Mouse (Mus musculus) layer of hippocampus, adult 11-12 months (tissue): ENCODE results near the gene Aldh2.
A peak's percentile ranks its signal among the peaks of the same experiment; 100 is the strongest.
"Not testable (repeated sequence)": the region's sequence is repeated elsewhere in the genome, so short reads cannot be mapped to it uniquely, and the experiment has no call there.

Experiments used
- DNase-seq: peaks from one replicate; pipeline ENCODE4 v3.0.0; 2022; ENCODE audit warnings: low spot score

Aldh2 gene

DNA sequence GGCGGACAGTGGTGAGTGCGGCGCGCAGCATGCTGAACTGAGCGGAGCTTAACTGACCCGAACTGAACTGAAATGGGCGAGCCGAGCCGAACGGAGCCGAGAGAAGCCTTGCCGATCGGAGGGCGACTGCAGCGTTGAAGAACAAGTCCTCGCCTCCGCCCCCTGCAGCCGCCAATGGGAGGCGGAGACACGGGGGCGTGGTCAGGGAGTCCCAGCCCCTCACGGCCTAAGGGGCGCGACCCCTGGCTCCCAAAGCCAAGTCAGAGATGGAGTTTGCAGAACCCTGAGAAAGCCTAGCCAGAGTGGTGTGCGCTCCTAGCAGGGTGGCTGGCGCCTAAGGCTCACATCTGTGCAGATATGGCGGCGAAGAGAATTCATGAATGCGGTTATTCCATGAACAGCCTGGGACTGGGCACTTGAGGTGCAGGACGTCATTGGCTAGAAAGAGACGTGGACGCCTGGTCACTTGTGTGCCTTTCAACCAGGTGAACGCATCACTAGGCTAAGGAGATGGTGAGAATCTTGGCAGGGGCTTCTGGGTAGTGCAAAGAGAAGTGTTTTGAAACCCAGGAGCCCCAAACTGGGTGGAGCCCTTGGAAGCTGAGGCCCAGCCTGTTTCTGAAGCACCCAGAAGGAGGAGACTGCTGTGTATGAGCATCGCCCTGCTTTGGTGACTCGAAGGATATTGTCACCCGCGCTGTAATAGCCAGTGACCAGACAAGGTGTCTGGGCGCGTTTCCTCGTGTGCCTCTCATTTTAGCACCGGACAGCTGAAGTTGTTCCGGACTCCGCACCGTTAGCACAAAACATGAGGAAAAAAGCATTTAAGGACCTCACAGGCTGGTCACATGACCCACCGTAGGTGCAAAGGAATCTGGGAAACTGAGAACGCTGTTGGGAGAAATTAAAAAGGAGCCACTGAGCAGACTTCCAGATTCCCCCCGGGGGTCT lies at the start of gene Aldh2:
TSS of gene Aldh2 (minus strand) at position 374 of the 951 bp plus-strand sequence.
- peak; percentile 81 for DNase-seq

DNA sequence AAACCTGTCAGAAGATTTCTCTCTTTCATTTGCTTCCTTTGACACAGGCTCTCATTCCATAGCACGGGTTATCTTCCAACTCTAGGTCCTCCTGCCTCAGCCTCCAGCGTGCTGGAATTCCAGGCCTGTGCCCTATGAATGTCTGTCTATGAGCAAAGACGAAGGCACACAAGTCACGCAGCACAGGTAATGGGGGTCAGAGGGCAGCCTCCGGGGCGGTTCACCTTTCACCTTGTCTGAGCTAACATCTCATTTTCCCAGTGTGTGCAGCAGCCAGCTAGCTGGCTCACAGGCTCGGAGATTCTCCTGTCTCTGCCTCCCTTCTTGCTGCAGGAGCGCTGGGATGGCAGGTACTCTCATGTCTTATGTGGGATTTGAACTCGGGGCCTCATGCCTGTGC lies 46.0 kb upstream of the Aldh2 start:
- DNase-seq = no peak

DNA sequence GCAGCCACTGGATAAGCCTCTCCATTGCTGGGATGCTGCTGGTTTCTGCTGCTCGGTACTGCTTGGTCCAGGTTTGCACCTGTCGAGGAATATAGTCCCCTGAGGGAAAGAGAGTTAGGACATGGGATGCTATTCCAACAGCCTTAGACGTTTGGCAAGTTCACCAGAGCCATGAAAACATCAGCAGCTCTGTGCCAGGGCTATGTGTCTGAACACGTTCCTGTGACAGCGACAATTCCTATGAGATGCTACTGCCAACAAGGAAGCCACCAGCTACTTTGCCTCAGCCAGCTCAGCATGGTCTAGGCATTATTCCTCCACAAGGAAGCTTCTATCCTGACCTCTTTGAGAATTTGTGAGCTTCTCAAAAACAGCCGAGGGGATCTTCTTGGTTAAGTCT lies 43.7 kb upstream of the Aldh2 start:
- DNase-seq = no peak

DNA sequence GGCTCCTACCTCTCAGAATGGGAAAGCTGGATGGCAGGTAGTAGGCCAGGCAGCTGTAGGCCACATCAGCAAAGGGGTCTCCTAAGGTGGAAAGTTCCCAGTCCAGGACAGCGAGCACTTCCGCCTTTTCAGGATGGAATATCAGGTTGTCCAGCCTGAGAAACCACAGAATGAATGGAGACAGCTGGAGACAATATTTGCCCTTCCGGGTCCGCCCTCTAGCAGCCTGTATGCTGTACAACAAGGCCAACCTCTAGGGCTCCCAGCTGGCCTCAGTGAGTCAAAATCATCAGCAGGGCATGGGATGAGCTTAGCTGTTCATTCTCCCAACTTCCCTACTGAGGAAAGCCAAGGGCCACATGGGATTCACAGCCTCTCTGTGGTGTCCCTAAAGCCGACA lies 41.0 kb upstream of the Aldh2 start:
- no peak for DNase-seq

DNA sequence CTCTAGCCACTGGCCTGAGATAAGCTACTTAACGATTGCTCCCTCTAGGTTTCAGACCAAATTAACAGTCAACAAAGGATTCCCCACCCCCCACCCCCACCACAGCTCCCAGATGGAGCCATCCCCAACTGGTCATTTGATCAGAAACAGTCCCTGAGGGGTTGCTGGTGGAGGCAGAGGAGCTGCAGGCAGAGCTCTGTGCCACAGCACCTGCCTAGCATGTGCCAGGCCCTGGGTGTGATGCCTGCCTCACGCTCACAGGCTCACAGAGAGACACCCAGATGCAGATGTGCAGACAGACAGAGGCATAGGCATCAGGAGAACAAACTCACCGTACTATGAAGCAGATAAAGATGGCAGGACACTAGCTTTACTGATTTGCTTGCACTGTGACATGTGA lies 39.2 kb upstream of the Aldh2 start:
- no peak for DNase-seq

DNA sequence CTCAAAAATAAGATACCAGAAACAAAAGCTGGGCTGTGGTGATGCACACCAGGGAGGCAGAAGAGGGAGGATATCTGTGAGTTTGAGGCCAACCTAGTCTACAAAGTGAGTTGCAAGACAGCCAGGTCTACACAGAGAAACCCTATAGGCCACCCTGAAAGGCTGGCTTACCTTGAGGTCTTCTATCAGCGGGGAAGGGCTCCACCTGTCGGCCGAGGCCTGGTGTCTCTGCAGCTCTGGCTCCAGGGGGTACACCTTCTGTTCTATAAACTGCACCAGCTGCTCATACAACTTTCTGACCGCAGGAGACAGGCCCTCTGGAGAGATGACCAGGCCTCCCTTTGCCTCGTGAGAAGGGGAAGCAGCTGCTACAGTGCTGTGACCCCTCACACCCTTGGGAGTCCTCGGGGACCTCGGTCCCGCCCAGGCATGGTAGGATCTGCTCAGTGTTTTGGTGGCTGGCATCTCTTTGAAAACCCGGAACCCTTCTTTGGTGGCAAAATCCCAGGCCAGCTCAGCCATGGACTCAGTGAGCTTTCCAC lies 37.6 kb upstream of the Aldh2 start:
- DNase-seq = not testable (repeated sequence)

DNA sequence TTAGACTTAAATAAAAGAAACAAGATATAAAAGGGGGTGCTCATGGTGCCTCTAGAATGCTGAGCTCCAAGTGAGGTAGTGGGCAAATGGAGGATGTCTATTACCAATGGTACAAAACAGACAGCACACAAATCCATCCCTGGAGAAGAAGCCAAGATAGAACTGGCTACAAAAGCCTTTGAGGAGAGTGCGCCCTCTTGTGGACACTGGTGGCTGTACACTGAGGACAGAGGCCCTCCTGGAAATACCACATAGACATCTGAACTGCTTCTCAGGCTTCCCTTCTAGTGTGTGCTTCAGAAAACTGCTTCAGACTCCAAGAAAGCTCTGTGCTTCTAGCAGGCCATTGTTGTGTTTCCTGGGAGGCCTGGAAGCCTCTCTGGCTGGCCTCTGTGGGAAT lies 34.2 kb upstream of the Aldh2 start:
- DNase-seq = peak; percentile 78

DNA sequence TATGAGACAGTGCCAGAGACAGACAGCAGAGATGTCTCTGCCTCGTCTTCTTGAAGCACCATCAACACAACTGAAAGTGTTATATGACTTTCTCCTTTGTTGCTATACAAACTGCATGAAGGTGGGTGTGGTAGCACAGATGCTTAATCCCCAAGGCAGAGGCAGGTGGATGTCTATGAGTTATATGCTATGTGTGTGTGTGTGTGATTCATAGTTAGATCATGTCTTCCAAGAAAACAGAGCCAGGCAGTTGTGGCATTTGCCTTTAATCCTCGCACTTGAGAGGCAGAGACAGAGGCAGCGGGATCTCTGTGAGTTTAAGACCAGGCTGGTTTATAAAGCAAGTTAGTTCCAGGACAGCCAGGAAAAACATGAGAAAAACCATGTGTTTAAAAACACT lies 29.6 kb upstream of the Aldh2 start:
- no peak for DNase-seq

DNA sequence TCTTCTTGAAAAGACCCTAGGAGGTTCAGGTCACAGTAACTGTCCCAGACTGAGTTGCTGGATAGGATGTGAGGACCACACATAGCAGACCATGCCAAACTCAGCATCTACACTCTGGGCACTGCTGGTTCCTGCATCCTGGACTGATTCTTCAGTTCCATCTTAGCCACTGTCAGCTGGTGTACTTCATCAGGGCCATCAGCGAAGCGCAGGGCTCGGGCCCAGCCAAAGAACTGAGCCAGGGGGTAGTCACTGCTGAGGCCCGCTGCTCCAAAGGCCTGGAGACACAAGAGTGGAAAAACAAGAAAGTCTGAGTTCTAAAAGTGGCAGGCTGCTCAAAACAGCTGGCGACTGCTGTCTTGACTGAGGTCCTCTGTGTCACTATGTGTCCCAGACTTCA lies 27.5 kb upstream of the Aldh2 start:
- DNase-seq = no peak

DNA sequence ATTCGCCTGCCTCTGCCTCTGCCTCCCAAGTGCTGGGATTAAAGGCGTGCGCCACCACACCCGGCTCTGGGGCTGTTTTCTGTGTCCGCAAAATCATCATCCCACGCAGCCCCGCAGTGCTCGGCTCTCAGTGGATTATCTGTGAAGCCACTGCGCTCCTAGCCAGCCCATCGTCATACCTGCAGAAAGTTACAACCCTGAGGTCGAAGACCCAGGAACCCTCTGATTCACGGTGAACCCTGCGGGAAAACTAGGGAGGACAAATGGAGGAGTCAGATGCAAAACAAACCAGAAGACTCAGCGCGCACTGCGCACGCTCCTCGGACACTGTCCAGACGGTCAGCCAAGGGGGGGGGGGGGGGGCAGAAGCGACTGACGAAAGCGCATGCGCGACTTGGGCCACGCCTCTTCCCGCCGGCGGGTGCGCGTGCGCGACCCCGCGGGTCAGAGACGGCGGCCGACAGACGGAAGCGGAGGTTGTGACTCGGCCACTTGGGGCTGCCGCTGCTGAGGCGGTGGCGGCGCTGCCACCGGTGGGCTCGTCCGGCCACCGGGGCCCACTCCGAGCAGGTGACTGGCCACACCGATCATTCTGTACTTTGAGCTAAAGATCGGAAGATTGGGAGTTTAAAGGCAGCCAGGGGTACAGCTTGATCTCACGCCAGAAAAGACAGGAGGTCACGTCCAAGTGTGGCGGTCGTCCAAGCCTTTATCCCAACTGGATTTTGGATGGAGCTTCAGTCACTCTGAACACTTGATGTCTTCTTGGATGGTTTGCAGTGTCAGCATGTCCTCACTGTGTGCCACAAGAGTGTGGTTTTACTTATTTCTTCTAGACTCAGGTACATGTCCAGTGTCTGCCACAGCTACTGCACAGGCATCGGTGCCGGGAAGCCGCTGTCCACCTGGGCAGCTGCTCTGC lies 25.2 kb upstream of the Aldh2 start, which contains the start of gene Acad12:
TSS of gene Acad12 (minus strand) at position 347 of the 922 bp plus-strand sequence.
- DNase-seq = peak; percentile 75

DNA sequence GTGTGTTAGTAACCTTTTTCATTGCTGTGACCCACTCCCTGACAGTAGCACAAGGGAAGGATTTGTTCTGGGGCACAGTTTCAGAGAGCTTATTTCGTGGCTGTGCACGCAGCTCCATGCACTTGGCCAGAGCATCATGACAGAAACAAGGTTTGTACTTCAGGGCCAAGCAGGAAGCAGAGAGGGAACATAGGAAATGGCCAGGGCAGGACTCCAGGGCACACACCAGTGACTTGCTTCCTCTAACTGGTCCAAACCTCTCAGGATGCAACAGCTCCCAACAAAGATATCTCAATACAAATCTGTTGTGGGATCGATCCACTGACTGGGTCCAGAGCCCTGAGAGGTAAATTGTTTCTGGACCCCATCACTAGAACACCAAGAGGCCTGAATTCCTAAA lies 21.3 kb upstream of the Aldh2 start:
- not testable (repeated sequence) for DNase-seq

DNA sequence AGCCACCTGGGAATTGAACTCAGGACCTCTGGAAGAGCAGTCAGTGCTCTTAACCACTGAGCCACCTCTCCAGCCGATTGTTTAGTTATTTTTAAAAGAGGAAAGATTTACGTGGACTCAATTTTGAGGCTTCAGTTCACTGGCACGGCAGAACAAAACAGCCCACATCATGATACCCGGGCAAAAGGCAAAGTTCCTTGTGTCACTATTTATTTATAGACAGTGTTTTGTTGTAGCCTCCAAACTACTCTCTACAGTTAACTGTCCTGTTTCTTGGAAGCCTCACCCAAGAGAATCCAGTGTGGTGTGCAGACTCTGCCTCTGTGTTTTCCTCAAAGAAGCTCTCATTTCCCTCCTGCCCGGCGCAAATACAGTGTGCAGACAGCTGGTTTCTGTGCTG lies 18.4 kb upstream of the Aldh2 start:
- DNase-seq = no peak

DNA sequence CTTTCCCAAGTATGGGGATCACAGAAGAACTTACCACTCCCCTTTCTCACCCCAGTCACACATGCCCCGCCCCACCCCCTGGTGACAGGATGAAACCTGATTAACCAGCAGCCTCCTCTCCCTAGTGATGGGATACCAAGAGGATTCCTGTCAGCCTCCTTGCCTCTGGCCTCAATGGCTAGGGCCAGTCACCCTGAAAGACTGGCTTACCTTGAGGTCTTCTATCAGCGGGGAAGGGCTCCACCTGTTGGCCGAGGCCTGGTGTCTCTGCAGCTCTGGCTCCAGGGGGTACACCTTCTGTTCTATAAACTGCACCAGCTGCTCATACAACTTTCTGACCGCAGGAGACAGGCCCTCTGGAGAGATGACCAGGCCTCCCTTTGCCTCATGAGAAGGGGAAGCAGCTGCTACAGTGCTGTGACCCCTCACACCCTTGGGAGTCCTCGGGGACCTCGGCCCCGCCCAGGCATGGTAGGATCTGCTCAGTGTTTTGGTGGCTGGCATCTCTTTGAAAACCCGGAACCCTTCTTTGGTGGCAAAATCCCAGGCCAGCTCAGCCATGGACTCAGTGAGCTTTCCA lies 16.0 kb upstream of the Aldh2 start:
- DNase-seq = not testable (repeated sequence)

DNA sequence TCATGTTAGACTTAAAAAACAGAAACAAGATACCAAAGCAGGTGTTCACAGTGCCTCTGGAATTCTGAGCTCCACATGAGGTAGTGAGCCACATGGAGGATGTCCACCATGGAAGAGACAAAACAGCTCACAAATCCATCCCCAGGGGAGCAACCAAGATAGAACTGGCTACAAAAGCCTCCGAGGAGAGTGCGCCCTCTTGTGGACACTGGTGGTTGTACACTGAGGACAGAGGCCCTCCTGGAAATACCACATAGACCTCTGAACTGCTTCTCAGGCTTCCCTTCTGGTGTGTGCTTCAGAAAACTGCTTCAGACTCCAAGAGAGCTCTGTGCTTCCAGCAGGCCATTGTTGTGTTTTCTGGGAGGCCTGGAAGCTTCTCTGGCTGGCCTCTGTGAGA lies 12.5 kb upstream of the Aldh2 start:
- DNase-seq = peak; percentile 81

DNA sequence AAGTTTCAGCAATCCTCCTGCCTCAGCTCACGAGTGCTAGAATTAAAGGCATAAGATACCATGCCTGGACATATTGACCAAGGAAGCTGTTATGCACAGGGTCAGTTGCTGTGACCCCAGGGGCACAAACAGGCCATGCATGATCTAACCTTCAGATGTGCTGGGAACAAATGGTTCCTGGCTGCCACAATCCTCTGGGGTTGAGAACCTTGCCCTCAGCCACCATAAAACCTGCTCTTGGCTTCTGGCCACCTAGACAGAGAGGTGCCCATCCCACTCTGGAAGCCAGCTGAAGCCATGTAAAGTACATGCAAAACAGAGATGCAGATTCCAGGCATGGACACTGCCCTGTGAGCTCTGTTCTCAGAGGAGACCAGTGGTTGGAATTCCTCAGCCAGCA lies 10.2 kb upstream of the Aldh2 start:
- DNase-seq = not testable (repeated sequence)

DNA sequence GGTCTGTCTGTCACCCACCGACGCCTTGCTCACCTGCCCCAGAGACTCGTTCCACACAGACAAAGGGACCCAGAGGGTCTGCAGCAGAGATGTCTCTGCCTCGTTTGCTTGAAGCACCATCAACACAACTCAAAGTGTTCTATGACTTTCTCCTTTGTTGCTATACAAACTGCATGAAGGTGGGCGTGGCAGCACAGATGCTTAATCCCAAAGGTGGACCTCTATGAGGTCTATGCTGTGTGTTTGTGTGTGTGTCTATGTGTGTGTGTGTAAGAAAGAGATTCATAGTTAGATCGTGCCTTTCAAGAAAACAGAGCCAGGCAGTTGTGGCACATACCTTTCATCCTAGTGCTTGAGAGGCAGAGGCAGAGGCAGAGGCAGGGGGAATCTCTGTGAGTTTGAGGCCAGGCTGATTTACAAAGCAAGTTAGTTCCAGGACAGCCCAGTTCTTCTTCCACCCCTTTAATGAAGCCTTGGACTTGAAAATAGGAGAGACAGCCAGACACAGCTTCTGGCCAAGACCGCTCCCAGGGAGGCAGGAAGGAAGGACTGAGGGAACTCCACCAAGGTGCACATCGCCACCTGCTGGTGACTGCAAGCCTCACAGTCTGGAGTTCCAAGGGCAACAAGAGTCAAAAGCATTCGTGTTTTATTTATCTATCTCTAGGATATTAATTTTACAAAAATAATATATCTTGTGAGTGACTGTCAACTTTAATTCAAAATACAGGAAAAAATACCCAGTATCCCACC lies 8.1 kb upstream of the Aldh2 start:
- peak; percentile 91 for DNase-seq

DNA sequence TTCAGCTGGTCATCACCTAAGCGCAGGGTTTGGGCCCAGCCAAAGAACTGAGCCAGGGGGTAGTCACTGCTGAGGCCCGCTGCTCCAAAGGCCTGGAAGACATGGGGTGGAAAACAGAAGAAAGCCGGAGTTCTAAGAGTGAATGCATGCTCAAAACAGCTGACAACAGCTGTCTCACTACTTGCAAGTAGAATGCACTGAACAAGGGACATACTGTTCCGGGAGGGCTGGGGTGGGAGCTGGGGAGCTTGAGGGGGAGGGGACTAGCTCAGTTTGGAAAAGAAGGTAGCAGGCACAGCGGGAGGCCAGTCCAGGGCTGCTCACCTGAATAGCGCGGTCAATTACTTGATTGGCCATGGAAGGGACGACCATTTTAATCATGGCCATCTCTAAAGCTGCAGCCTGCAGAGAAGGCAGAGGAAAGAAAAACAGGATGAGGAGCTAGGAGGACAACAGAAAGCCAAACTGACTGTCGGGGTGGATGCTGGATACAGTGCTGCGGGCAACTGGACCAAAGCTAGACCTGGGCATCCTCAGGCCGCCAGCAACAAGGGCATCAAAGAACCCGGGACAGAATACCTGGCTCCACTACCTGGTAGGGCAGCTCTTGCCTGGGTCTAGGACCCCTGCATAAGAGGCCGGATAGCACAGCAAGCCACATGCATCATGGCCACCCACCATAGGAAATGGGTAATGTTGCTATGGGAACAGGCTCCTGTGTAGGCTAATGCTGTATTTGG lies 5.4 kb upstream of the Aldh2 start:
- DNase-seq = no peak

DNA sequence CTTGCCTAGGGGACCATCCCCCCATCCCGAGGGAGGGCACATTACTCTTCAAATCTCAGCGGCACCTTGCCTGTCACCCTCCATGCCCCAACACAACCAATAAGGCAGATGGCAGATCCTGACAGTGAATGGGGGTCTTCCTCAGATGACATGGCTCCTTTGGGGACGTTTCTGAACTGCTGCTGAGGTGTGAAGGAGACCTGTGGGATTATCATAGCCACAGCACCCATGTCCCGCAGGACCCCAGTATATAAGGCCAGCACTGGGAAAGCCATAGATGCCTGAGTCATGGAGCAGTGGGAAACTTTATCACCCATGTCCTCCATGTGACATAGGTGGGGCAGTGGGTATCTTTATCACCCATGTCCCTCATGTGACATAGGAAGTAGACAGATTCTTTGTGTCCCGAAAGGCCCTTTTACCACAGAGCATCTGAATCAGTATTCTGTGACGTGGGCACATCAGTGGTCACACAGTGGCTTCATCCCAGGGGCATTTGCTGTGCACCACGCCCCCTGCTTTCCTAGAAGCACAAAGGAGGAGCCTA lies 4.4 kb upstream of the Aldh2 start:
- DNase-seq = no peak

DNA sequence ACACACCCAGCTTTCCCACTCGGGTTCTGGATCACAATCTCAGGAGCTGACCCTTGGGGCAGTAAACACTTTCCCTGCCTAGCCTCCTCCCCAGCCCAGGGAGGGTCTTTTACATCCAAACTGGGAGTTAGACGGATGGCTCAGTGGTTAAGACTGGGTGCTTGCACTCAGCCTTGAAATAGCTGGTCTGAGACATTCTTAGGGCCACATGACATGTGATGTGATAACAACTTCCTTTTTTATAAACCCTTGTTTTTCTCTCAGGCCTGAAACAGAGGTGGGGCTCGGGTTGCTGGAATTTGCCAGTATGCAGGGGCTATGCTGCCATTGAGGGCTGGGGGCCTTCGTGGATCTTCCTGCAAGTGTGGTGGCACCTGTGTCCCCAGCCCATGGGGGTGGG lies 3.7 kb upstream of the Aldh2 start:
- no peak for DNase-seq

DNA sequence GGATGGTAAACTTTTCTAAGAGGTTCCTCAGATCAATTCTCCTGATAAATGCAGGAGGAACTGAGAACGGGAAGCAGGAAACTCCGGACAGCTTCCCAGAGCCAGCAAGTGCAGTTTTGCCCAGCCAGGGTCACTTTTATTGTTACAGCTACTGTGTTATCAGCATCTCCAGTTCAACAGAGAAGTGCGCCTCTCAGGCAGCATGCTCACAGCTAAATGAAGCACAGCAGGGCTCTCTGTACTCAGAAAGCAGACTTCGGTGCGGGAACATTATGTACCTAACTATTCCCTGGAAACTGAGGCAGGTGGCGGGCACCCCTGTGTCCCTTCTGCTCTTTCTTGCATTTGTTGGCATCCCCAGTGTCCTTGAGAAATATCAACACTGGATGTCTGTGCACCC lies 2.6 kb upstream of the Aldh2 start:
- no peak for DNase-seq
